Mouse (Mus musculus) small intestine, adult 2 months (tissue): ENCODE data around the gene Tulp2. TPM values are rescaled to one million over a fixed set of nuclear protein-coding genes. Genes with fewer than 3 reads are reported as not detected.
"Not testable (repeated sequence)": the region's sequence is repeated elsewhere in the genome, so short reads cannot be mapped to it uniquely, and the experiment has no call there.

Experiments
- H3K27ac ChIP-seq: fragments of 200-500 bp; 2 replicates; pipeline ENCODE4 v1.5.1; 2012; ENCODE audit warnings: low read depth, low read length, control low read depth, inconsistent platforms; ENCODE audit not compliant: insufficient read depth
- H3K27me3 ChIP-seq: fragments of 200-500 bp; 2 replicates; pipeline ENCODE4 v1.6.1; 2012; ENCODE audit warnings: mild to moderate bottlenecking, moderate library complexity, low read length, inconsistent platforms; ENCODE audit not compliant: control insufficient read depth, insufficient read depth
- H3K36me3 ChIP-seq: fragments of 200-500 bp; 2 replicates; pipeline ENCODE4 v1.6.1; 2012; ENCODE audit warnings: mild to moderate bottlenecking, low read length, control low read depth, inconsistent platforms; ENCODE audit not compliant: control insufficient read depth, insufficient read depth
- H3K4me1 ChIP-seq: fragments of 200-500 bp; 2 replicates; pipeline ENCODE4 v1.6.1; 2012; ENCODE audit warnings: low read length, inconsistent platforms, mixed read lengths; ENCODE audit not compliant: control insufficient read depth, insufficient read depth, insufficient read length
- H3K4me3 ChIP-seq: fragments of 200-500 bp; 2 replicates; pipeline ENCODE4 v1.5.1; 2012; ENCODE audit warnings: low read depth, mild to moderate bottlenecking, control low read depth, inconsistent platforms, low read length, moderate library complexity
- CTCF ChIP-seq: fragments of 200-500 bp; IDR thresholded peaks from 2 replicates; pipeline ENCODE4 v1.5.1; 2012; ENCODE audit warnings: low read depth, mild to moderate bottlenecking, control low read depth, inconsistent platforms, low read length, moderate library complexity, mixed read lengths; ENCODE audit not compliant: insufficient replicate concordance, insufficient read length; ENCODE audit errors: extremely low read depth
- POLR2A ChIP-seq: fragments of 200-500 bp; IDR thresholded peaks from 2 replicates; pipeline ENCODE4 v1.6.1; 2012; ENCODE audit warnings: low read depth, mild to moderate bottlenecking, control low read depth, inconsistent platforms, low read length, moderate library complexity
- WGBS: fragments of 180-500 bp; shearing (Covaris S2); methylation state at CpG from one replicate; pipeline ENCODE4 v1.1.7; 2018; 5-methylcytosine and 5-hydroxymethylcytosine counted together
- polyA plus RNA-seq: library from polyadenylated mRNA; depleted of rRNA; stranded (reverse); fragments of >200 nt; gene quantifications from 2 replicates; pipeline ENCODE4 v1.2.3, GENCODE M21; 2012

Gene Tulp2
- polyA plus RNA-seq, 1 experiment: not detected

DNA sequence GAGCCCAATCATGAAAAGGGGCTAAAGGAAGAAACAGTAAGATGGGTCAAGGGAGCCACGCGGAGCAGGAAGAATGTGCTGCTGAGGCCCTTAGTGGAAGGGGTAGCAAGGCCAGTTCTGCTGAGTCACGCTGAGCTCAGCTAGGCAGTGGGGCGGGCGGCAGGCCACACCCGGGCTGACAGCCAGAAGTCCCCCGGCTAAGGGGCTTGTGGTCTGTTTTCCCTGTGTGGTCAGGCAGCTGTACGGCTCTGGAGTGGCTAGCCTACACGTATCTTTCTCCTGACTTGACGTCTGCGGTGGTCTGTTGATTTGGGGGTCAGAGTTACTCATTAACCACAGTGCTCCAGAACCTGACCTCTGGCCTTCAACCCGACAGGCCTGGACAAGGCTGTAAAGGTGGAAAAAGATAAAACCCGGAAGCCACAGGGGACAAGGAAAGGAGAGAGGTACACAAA, 20.8 kb upstream of the Tulp2 start:
- peak overlapping the region; percentile 98 for H3K27ac ChIP-seq
- H3K36me3 ChIP-seq: peaks cover 33% of the 10 kb centered on the region
- H3K4me3 ChIP-seq: peak overlapping the region; percentile 42
- 5% methylated on average over 13 of the region's 13 CpGs for WGBS
- no peaks in the 10 kb centered on the region for H3K27me3 ChIP-seq
- H3K4me1 ChIP-seq: peaks cover 22% of the 10 kb centered on the region
- no peak for TF ChIP-seq CTCF
- TF ChIP-seq POLR2A: no peak

DNA sequence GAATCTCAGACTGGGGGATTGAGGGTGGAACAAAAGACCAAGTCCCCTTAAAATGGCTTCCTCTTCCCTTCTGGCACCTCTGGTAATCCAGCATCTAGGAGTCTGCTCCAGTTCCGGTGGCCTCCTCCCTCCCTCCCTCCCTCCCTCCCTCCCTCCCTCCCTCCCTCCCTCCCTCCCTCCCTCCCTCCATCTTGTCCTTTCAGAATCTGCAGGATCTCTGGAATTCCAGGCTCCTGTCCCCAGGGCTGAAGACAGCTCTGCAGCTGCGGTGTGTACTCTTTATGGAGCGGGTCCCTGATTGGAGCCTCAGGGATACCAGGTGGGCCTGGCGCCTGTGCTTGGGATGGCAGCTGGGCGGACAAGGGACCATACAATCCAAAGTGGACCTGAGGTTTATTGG, 20.4 kb upstream of the Tulp2 start:
- no peak for TF ChIP-seq CTCF
- no peak for TF ChIP-seq POLR2A
- peak overlapping the region; percentile 42 for H3K4me3 ChIP-seq
- WGBS: 56% methylated on average over 5 of the region's 5 CpGs
- H3K27ac ChIP-seq: peak overlapping the region; percentile 98
- peaks cover 33% of the 10 kb centered on the region for H3K36me3 ChIP-seq
- peaks cover 22% of the 10 kb centered on the region for H3K4me1 ChIP-seq
- no peaks in the 10 kb centered on the region for H3K27me3 ChIP-seq

DNA sequence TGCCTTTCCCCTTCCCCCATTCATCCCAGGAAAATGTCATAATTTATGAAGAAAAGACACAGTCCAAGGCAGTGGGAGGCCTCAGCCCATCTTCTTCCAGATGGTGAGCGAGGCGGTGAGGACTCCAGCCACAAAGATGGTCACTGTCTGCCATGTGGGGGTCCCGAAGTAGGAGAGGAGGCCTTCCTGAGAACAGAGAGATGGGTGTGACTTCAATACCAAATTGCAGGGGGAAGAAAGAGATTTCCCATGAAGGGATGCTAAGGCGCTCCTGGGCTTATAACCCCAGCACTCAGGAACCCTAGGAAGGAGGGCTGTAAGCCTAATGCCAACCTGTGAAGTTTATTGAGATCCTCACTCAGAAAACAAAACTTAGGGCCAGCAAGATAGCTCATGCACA, 19.9 kb upstream of the Tulp2 start:
- H3K4me1 ChIP-seq: peaks cover 22% of the 10 kb centered on the region
- TF ChIP-seq CTCF (no peak), POLR2A (no peak)
- WGBS: 91% methylated on average over 4 of the region's 4 CpGs
- H3K27ac ChIP-seq: peak overlapping the region; percentile 54; the same call in 1 of the 2 replicates
- H3K27me3 ChIP-seq: no peaks in the 10 kb centered on the region
- peaks cover 32% of the 10 kb centered on the region for H3K36me3 ChIP-seq
- H3K4me3 ChIP-seq: no peak overlapping the region

DNA sequence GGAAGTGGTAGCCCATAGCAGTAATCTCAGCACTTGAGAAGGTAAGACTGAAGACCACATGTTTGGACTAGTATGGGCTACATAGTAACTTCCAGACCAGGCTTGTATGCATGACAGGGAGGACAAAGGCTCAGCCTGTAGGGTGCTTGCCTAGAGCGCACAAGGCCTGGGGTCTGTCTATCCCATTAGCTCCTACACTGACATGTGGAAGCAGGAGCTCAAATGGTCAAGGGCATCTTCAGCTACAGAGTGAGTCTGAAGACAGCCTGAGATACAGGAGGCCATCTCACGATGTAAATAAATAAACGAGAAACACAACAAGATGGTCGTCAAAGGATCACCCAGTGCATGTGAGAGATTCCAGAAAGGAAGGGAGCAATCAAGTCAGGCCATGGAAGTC, 19.4 kb upstream of the Tulp2 start:
- peaks cover 27% of the 10 kb centered on the region for H3K36me3 ChIP-seq
- H3K4me1 ChIP-seq: peaks cover 18% of the 10 kb centered on the region
- H3K27me3 ChIP-seq: no peaks in the 10 kb centered on the region
- no peak overlapping the region for H3K27ac ChIP-seq
- TF ChIP-seq POLR2A: no peak
- TF ChIP-seq CTCF: no peak
- H3K4me3 ChIP-seq: no peak overlapping the region
- 85% methylated on average over 4 of the region's 4 CpGs for WGBS

DNA sequence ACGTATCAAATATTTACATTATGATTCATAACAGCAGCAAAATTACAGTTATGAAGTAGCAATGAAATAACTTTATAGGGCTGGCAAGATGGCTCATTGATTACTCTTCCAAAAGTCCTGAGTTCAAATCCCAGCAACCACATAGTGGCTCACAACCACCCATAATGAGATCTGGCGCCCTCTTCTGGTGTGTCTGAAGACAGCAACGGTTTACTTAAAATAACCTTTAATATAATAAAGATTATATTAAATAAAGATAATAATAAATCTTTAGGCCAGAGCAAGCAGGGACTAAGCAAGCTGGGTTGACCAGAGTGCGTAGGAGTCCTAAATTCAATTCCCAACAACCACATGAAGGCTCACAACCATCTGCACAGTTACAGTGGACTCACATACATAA, 18.8 kb upstream of the Tulp2 start:
- H3K27ac ChIP-seq, H3K27me3 ChIP-seq, H3K4me3 ChIP-seq: not testable (repeated sequence)
- WGBS: 70% methylated on average over 4 of the region's 4 CpGs
- Histone ChIP-seq H3K36me3 (peaks cover 21% of the 10 kb centered on the region), H3K4me1 (peaks cover 16% of the 10 kb centered on the region)

DNA sequence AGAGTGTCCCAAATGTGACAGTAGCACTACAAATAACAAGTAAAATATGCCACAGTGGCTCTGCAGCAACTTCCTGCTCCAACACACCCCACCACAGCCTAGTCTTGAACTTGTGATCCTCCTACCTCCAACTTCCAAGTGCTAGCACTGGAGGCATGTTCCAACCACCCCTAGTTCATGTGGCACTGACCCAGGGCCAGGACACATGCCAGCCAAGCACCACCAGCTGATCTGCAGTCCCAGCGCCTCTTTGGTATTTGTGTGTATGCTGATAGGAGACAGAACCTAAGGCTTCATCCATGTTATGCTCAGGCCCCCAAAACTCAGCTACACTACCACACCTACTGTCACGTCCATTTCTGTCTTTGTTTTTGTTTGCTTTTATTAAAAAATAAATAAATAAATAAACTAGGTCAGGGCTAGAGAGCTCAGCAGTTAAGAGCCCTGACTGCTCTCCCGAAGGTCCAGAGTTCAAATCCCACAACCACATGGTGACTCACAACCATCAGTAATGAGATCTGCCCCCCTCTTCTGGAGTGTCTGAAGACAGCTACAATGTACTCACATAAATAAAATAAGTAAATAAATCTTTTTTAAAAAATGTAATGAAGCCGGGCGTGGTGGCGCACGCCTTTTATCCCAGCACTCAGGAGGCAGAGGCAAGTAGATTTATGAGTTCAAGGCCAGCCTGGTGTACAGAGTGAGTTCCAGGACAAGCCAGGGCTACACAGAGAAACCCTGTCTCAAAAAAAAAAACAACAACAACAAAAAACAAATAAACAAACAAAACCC, 17.5 kb upstream of the Tulp2 start:
- TF ChIP-seq POLR2A: no peak
- no peak for TF ChIP-seq CTCF
- H3K4me1 ChIP-seq: peaks cover 16% of the 10 kb centered on the region
- no peaks in the 10 kb centered on the region for H3K27me3 ChIP-seq
- no peak overlapping the region for H3K4me3 ChIP-seq
- peaks cover 13% of the 10 kb centered on the region for H3K36me3 ChIP-seq
- no peak overlapping the region for H3K27ac ChIP-seq
- 91% methylated on average over 7 of the region's 7 CpGs for WGBS

DNA sequence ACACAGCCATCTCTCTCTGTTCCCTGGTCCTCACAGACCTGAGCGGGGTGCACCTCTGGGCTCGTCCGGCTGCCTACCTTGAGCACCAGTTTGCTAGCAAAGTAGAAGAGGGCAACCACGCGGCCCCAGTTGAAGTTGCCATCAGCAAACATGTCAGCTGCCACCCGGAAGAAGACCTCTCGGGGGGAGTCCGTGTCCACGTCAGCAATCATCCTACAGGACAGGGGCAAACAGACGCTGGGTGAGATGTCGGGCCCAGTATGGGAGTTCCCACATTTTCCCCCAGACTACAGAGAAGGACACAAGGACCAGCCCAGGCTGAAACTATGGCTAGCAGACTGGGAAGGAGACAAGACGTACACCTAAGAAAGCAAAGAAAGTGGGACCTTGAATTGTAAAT, 16.6 kb upstream of the Tulp2 start:
- WGBS: 95% methylated on average over 12 of the region's 12 CpGs
- Histone ChIP-seq H3K36me3 (peaks cover 13% of the 10 kb centered on the region), H3K4me3 (no peak overlapping the region), H3K4me1 (peaks cover 13% of the 10 kb centered on the region), H3K27ac (no peak overlapping the region), H3K27me3 (no peaks in the 10 kb centered on the region)
- TF ChIP-seq CTCF: no peak
- no peak for TF ChIP-seq POLR2A
